Mouse (Mus musculus) macrophage (primary cell): ENCODE data around the gene Olfr47. TPM values are rescaled to one million over a fixed set of nuclear protein-coding genes. Genes with fewer than 3 reads are reported as not detected.
"Not testable (repeated sequence)": the region's sequence is repeated elsewhere in the genome, so short reads cannot be mapped to it uniquely, and the experiment has no call there.

Experiments
- H3K27ac ChIP-seq: fragments of 350-480 bp; formaldehyde crosslinking; 2 replicates; pipeline ENCODE4 v1.9.0; 2021
- H3K36me3 ChIP-seq: fragments of 350-480 bp; formaldehyde crosslinking; 2 replicates; pipeline ENCODE4 v1.9.0; 2021; ENCODE audit errors: inconsistent target
- H3K4me3 ChIP-seq: fragments of 350-480 bp; formaldehyde crosslinking; 2 replicates; pipeline ENCODE4 v1.9.0; 2021; ENCODE audit errors: inconsistent target
- H3K79me2 ChIP-seq: fragments of 350-480 bp; formaldehyde crosslinking; 2 replicates; pipeline ENCODE4 v1.9.0; 2021; ENCODE audit errors: inconsistent target
- WGBS: methylation state at CpG from one replicate; pipeline ENCODE4 v1.1.7; 2026; ENCODE audit warnings: inconsistent platforms; ENCODE audit not compliant: missing documents; 5-methylcytosine and 5-hydroxymethylcytosine counted together
- polyA plus RNA-seq: library from polyadenylated mRNA; stranded (reverse); fragments of 250-400 nt; gene quantifications from 3 replicates; pipeline ENCODE4 v1.2.4, GENCODE M21; 2018; ENCODE audit warnings: inconsistent platforms
- total RNA-seq, 78 experiments: library from RNA; depleted of rRNA; stranded (reverse); fragments of 250-400 nt; gene quantifications; 1 replicate in 9 of 78; 2 replicates in 24 of 78; 3 replicates in 43 of 78; 4 replicates in 2 of 78; pipeline ENCODE4 v1.2.4; 2018; ENCODE audit warnings: inconsistent platforms in 56 of 78

The Olfr47 gene
- not detected for total RNA-seq (2018; cell fraction: chromatin; rRNA removed)
- total RNA-seq (2018; cell fraction: cytosol; rRNA removed), result not detected
- total RNA-seq (2018; cell fraction: nucleus; rRNA removed), result not detected
- polyA plus RNA-seq, result not detected in 3 replicates

DNA sequence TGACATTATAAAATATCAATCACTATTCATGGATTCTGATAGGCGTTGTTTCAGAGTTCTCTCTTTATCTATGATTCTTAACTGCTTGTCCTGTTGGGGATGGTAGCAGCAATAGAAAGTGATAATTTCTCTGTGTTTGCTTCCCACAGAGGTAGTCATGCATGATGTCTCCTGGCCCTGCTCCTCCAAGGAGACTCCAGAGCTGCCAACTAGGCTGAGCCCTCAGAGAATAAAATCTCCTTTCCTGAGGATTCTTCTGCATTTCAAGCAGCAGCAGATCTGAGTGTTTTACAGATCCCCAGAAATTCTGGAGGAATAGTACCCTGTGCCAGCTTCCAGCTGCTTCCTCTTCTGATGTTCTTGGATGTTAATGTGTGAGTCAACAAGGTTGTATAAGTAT, at the start of gene Olfr47:
TSS of gene Olfr47 (plus strand) at position 275 of the 400 bp plus-strand sequence.
- not testable (repeated sequence) for H3K36me3 ChIP-seq, H3K4me3 ChIP-seq, H3K27ac ChIP-seq, H3K79me2 ChIP-seq
- 100% methylated on average over 1 of the region's 1 CpGs for WGBS

DNA sequence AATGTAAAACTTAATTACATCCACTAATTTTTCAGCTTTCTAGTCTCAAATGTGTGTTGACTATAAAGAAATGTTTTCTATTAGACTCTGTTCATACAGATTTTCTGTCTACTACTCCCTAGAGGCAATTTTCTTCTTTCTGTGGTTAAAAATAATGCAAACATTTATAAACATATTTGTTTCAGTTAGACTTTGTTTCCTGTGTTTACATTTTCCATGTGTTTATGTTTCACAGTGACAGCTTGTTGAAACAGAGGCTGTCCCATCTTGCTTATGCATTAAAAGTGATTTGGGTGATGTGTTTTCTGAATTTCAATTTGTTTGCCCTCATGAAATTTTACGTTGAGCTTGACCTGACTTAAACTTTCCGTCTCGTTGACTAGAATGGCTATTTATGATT, 40.3 kb upstream of the Olfr47 start:
- Histone ChIP-seq H3K27ac (no peak overlapping the region), H3K36me3 (no peaks in the 10 kb centered on the region), H3K4me3 (no peak overlapping the region), H3K79me2 (no peaks in the 10 kb centered on the region)
- WGBS, result 90% methylated on average over 3 of the region's 3 CpGs

DNA sequence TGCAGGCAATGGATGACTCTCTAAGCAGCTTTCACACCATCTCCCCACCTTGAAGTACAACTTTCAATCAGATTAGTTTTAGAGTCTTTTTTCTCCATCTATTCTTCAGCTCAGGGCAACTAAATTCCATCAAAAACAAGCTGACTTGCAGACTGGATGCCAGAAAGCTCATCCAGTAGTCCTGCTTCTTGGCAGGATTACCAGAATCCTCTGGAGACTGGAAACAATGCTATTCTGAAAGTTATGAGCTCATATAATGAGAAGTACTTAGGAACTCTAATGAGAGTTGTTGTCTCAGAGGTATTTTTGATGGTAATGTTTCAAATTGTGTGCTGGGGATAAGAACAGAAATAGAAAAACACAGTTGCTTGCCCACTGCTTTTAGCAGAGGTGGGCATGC, 34.5 kb upstream of the Olfr47 start, which contains the start of gene Olfr435:
TSS of gene Olfr435 (plus strand) at position 366 of the 400 bp plus-strand sequence.
- no peak within 1 kb of the TSS for H3K27ac ChIP-seq
- H3K79me2 ChIP-seq, result no peaks in the 10 kb centered on the region
- no peaks in the 10 kb centered on the region for H3K36me3 ChIP-seq
- no peak within 1 kb of the TSS for H3K4me3 ChIP-seq

DNA sequence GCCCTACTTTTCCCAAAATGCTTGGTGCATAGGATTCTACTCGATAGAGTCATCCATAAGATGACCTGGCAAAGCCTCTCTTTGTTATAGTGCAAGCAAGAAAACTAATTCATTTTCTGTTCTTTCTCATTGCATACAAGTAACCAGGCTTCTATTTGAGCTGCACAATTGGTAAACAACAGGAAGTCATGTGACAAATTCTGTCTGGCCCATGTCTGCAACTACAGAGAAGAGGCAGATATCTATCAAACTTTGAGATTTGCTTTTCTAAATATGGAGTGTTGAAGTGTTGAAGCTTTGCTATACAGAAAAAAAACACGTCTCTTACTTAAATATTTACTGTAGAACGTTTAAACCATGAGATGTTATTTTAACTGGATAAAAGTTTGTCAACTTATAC, 33.2 kb upstream of the Olfr47 start:
- Histone ChIP-seq H3K27ac (no peak overlapping the region), H3K4me3 (no peak overlapping the region), H3K36me3 (no peaks in the 10 kb centered on the region), H3K79me2 (no peaks in the 10 kb centered on the region)
- 74% methylated on average over 3 of the region's 3 CpGs for WGBS

DNA sequence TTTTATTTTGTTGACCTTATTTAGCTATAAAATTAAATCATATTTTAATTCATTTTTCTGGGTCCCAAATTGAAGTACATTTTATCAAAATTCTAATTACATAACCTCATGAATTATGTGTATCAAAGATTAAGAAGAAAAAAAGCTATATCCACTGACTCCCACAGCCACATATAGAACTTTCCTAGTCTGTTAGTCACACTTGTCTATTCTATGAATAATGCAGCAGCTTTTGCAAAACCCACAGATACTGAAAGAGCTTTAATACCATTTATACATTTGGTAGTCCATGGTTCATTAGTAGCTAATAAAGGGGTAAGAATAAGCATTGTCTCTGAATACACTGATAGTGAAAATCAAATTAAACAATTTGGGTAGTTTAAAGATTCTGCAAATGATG, 28.5 kb upstream of the Olfr47 start:
- no peaks in the 10 kb centered on the region for H3K79me2 ChIP-seq
- no peaks in the 10 kb centered on the region for H3K36me3 ChIP-seq
- H3K4me3 ChIP-seq, result no peak overlapping the region
- no peak overlapping the region for H3K27ac ChIP-seq

DNA sequence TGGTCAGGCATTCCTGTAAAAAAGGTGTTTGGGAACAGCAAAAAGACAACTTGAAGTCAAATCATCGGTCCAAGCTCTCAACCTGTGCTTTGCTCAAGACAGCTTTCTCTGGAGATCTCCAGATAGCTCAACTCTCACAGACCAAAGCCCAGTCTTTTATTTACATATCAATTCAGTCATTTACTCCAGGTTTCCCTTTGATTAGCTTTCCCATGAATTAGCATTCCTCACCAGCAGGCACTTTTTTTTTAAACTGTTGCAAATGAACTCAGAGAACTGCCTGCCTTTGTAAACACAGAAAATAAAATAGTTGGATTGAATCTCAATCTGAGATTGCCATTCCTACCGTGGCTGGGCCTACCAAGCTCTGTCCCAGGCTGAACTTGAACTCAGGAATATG, 26.0 kb upstream of the Olfr47 start:
- no peak overlapping the region for H3K4me3 ChIP-seq
- no peaks in the 10 kb centered on the region for H3K36me3 ChIP-seq
- 41% methylated on average over 2 of the region's 2 CpGs for WGBS
- no peaks in the 10 kb centered on the region for H3K79me2 ChIP-seq
- H3K27ac ChIP-seq, result no peak overlapping the region

DNA sequence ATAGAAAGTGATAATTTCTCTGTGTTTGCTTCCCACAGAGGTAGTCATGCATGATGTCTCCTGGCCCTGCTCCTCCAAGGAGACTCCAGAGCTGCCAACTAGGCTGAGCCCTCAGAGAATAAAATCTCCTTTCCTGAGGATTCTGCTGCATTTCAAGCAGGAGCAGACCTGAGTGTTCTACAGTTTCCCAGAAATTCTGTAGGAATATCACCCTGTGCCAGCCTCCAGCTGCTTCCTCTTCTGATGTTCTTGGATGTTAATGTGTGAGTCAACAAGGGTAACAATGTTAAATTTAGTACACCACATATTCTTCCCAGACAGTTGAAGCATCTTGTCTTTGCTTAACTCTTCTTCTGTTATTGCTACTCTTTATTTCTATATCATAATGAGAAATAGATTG, 18.5 kb upstream of the Olfr47 start, which contains the start of gene Olfr434:
TSS of gene Olfr434 (plus strand) at position 149 of the 400 bp plus-strand sequence.
- H3K36me3 ChIP-seq, H3K27ac ChIP-seq, H3K4me3 ChIP-seq, H3K79me2 ChIP-seq: not testable (repeated sequence)

DNA sequence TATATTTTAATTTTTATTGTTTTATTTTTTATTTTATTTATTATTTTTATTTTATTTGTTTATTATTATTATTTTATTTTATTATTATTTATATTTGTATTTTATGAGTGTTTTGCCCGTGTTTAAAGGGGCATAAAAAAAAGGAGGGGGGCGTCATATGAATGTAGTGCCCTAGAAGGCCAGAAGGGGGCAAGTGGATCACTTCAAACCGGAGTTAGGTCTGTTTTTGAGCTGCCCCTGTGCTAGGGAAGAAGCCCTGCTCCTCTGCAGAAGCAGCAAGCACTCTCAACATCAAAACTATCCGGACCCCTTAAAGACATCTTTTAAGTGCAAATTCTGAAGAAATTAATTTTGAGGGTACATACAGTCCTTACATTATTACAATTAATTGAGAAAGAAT, 10.7 kb downstream of the Olfr47 start:
- 6% methylated on average over 4 of the region's 4 CpGs for WGBS
- Histone ChIP-seq H3K79me2 (no peaks in the 10 kb centered on the region), H3K27ac (no peak overlapping the region), H3K4me3 (no peak overlapping the region), H3K36me3 (no peaks in the 10 kb centered on the region)

DNA sequence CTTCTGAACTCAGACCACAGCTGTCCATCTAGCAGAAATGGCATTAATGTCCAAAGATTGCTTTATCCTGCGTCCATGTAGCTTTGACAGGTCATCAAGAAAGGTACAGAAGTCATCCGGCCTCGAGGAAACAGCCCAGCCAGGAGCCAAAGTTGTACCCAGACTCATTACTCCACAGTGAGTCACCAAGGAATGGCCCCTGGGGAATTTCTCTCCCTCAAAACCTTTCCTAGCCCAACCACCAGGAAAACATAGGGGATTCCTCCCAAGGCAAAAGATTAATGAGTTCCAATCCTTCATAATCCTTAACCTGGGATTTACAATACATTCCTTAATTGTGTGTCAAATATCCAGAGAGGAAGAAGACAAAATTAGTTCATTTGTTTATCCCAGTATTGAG, 16.1 kb downstream of the Olfr47 start:
- Histone ChIP-seq H3K27ac (no peak overlapping the region), H3K4me3 (no peak overlapping the region), H3K36me3 (no peaks in the 10 kb centered on the region), H3K79me2 (no peaks in the 10 kb centered on the region)
- 73% methylated on average over 3 of the region's 3 CpGs for WGBS

DNA sequence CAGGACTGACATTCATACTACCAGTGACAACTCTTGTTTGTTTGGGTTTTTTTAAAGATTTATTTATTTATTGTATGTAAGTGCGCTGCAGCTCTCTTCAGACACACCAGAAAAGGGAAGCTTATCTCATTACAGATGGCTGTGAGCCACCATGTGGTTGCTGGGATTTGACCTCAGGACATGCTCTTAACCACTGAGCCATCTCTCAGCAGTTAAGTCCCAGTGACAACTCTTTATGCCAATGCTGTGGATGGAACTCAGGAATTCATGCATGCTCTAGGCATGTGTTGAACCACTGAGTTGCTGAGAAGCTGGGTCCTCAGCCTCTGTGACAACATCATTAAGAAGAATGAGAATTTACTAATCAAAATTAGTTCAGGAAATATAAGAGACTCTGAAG, 21.7 kb downstream of the Olfr47 start:
- Histone ChIP-seq H3K4me3 (no peak overlapping the region), H3K79me2 (no peaks in the 10 kb centered on the region), H3K27ac (no peak overlapping the region), H3K36me3 (no peaks in the 10 kb centered on the region)
- 29% methylated on average over 1 of the region's 1 CpGs for WGBS

DNA sequence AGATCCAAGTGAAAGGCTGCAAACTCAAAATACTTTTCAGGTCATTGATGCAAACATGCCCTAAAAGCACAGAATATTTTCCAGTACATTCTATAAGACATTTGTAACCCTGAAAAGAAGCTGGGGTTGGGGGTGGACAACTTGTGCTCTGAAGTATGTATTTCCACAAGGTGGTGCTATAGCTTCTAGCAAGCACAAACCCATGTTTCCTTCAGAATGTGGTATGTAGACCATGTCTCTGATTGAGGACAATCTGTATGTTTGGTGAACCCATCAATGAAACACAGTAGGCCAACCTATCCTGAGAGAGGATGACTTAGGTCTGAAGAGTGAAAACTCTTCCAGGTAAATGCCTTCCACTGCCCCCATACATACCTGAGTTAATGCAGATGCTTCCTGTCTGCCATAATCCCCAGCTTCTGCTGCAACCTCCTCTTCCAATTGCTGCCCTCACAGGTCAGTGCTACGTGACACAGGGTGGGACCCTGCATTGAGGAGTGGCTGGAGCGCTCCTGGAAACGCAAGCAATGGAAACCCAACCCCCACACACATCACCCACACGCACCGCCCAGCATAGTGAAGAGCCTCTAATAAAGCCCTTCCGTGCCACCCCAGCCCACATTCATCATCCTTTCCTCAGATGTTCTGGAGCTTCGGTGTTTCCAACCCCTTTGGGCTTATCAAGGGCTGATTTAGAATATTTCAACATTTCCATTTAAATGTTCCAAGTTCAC, 23.0 kb downstream of the Olfr47 start:
- Histone ChIP-seq H3K4me3 (no peak overlapping the region), H3K36me3 (no peaks in the 10 kb centered on the region), H3K27ac (no peak overlapping the region), H3K79me2 (no peaks in the 10 kb centered on the region)
- WGBS, result 86% methylated on average over 7 of the region's 7 CpGs

DNA sequence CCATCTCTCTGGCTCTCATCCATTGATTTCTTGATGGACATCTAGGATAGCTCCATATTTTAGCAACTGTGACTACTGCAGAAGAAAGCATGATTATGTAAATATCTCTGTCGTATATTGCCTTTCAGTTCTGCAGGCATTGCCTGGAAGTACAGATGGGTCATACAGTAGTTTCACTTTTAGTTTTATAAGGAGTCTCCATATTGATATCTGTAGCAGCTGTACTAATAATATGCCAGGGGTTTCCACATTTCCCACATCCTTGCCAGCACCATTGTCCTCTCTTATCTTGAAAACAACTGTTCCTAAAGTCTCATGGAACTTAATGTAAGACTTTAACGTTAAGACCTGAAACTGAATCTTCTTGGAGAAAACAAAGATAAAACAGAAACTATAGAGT, 29.4 kb downstream of the Olfr47 start:
- no peak overlapping the region for H3K27ac ChIP-seq
- H3K4me3 ChIP-seq, result no peak overlapping the region
- H3K79me2 ChIP-seq, result no peaks in the 10 kb centered on the region
- 7% methylated on average over 2 of the region's 2 CpGs for WGBS
- no peaks in the 10 kb centered on the region for H3K36me3 ChIP-seq

DNA sequence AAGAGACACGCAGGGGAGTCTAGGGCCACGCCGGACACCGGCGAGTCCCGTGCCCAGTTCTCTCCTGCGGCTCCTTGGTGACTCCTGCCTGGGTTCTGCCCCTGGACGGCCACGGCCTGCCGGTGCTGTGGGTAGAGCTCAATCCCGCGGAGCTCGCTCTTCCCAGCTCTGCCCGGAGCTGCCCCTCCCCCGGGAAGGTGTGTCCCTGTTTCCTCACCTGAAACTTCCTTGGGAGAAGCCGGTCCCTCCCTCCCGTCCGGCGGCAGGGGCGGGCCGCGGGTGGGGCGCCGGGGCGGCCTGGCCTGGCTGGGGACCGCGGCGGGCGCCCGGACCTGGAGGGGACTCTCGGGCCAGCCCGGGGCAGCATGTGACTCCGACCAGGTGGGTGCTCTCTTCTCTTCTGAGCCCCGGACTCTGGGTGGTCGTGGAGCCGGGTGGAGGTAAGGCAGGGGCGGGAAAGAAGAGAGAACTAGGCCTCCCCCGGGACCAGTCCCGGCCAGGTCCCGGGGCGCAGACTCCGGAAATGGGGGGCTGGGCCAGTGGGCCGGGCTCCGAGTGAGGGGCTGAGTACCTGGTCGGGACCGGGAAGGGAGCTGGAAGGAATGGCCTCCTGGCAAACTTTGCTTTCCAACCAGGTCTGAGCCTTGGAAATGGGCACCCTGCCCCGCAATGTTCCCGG, 34.2 kb downstream of the Olfr47 start, which contains the start of gene Arhgef5:
TSS of gene Arhgef5 (plus strand) at position 220 of the 679 bp plus-strand sequence.
- Histone ChIP-seq H3K79me2 (no peaks in the 10 kb centered on the region), H3K36me3 (no peaks in the 10 kb centered on the region), H3K4me3 (no peak within 1 kb of the TSS), H3K27ac (no peak within 1 kb of the TSS)
- 2% methylated on average over 48 of the region's 48 CpGs for WGBS

DNA sequence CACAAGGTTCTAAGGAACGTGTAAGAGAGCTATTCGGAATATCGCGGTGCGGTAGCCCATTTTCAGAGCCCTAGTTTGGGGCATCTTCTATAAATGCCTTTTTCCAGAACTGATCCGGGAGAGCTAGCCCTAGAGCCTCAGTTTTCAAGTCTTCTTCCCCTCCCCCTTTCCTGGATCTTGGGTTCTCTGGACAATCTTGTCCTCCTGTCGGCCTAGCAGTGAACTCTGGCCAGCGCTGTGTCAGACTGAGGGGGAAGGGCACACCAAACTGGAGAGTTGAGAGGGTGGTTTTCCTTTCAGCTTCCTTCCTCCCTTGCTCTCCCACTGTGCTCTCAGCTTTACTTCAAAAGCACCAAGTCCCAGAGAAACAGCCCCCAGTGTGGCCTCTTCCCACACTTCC, 35.0 kb downstream of the Olfr47 start:
- 10% methylated on average over 8 of the region's 8 CpGs for WGBS
- no peaks in the 10 kb centered on the region for H3K36me3 ChIP-seq
- H3K4me3 ChIP-seq, result no peak overlapping the region
- H3K27ac ChIP-seq, result no peak overlapping the region
- no peaks in the 10 kb centered on the region for H3K79me2 ChIP-seq

DNA sequence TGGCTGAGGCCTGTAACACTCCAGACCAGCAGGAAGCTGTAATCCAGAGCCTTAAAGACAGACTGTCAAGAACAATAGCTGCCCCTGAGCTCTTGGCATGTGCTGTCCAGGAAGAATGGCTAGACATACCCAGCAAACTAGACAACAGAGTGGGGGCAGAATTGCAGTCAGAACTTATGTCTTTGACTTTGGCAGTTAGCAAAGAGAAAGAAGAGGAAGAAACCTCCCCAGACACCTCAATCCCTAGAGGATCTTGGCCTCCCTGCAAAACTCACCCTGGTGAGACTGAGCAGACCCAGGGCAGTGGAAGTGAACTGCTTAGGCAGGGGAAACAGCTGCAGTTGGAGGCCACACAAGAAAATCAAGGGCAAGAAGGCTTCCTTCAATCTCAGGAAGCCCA, 41.3 kb downstream of the Olfr47 start:
- Histone ChIP-seq H3K36me3 (no peaks in the 10 kb centered on the region), H3K4me3 (no peak overlapping the region), H3K27ac (no peak overlapping the region), H3K79me2 (no peaks in the 10 kb centered on the region)
